Mouse (Mus musculus) thymus, postnatal 14 days (tissue): Measurements from ENCODE around the gene Mcpt4.
"Not testable (repeated sequence)": the region's sequence is repeated elsewhere in the genome, so short reads cannot be mapped to it uniquely, and the experiment has no call there.

ENCODE experiments used
- DNase-seq: peaks from one replicate; pipeline ENCODE4 v3.0.0; 2021

Mcpt4 gene

DNA sequence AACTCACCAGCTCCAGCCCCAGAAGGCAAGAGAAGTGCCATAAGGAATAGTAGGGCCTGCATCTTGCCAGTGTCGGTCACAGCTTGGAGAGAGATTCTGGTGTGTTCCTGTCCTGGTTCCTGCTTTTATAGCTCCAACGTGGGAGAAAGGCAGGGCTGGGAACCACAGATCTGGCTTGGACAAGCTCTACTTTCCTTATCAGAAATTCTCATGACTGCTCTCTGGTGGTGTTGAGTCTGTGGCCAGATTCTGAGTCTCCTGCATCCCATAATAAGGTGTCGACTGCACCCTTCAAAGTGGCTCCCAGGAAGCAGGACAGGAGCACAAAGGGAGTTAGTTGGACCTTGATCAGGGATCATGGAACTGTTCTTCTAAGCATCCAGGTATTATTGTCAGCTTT is at the start of gene Mcpt4:
Mcpt4 (minus strand) TSS at position 101 of the 400 bp plus-strand sequence.
- DNase-seq: not testable (repeated sequence)

DNA sequence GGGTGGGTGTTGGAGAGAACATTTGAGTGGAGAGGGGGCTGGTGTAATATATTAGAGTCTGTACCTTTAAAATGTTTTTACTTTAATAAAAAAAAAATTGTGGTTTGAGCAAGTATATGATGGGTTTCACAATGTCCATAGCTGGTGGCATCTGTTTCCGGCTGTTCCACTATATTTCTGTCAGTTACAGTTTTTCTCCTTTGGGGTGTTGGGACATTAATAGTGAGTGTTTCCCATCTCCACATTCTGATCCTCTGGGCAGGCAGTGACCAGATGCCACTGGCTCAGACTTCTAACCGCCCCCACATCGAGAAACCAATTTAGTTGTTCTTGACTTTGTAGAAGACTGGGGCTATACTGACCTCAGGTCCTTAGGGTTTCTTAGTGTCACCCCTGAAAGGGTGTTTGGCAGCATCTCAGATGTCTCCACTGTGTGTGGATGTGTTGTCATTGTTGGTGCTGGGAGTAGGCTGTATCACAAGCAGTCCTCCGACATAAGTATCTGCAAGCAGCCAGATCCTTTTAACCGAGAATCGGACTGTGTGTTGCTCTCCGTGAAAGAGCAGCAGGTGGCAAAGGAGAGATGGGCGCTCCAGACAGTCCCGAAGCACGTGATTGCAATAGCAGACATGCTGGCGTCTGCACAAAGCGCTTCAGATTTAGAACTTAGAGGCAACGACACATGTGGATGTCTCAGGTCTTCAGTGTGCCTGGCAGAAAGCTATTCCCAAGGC is 43.5 kb upstream of the Mcpt4 start:
- DNase-seq: no peak

DNA sequence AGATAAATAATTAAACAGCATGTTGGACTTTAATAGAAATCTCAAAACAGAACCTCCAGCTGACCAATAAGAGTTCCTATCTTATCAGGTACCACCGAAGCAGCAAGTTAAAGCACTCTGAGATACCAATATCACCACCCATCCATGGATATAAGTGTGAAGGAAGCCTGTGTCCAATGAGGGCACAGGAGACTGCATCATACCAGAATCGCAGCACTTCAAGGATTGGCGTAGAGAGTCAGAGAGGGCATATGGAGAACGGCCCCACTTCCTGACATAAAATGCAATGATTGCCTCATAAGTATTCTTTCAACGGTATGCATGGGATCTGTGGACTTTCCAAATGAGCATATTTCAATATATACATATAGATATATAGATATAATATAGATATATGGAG is 42.9 kb upstream of the Mcpt4 start:
- DNase-seq: no peak

GRCm38 (mm10) chr14:56103452-56103851 is 41.3 kb upstream of the Mcpt4 start:
- no peak for DNase-seq

GRCm38 (mm10) chr14:56102386-56102785 is 40.3 kb upstream of the Mcpt4 start, which contains the start of gene Ctsg:
Gene Ctsg (minus strand): TSS chr14:56102574.
- DNase-seq: no peak

DNA sequence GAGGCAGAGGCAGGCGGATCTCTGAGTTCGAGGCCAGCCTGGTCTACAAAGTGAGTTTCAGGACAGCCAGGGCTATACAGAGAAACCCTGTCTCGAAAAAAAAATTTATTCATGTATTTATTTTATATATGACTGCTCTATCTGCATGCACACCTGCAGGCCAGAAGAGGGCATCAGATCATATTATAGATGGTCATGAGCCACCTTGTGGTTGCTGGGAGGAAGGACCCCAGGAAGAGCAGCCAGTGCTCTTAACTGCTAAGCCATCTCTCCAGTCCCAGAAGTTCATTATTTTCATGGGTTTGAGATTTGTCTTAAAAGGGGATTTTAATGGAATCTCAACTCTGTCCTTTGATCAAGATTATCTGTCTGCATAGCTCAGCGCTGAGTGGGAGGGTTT is 36.8 kb upstream of the Mcpt4 start:
- peak; percentile 32 for DNase-seq

DNA sequence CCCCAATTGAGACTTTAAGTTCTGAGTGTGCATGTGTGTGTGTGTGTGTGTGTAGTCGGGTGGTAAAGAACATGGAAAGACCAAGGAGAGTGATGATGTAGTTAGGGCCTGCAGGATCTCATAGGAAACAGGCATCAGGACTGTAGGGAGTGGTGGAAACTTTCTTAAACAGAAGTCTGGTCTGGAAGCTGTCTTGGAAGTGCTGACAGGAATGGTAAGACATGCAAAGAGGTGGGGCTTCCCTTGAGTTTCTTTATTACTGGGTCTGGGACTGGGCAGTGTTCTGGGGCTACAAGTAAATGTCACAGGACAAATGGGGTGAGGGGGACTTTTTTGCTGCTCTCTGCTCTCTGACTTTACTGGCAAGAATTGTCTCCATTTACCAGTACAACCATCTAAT is 35.5 kb upstream of the Mcpt4 start:
- no peak for DNase-seq

GRCm38 (mm10) chr14:56093353-56093752 is 31.2 kb upstream of the Mcpt4 start:
- no peak for DNase-seq

- no peak for DNase-seq
Observed at GRCm38 (mm10) chr14:56086711-56087110, 24.6 kb upstream of the Mcpt4 start.

GRCm38 (mm10) chr14:56085167-56085566 is 23.1 kb upstream of the Mcpt4 start, which contains the start of gene Mcpt8:
Gene Mcpt8 (minus strand): TSS chr14:56085273.
- no peak for DNase-seq

DNA sequence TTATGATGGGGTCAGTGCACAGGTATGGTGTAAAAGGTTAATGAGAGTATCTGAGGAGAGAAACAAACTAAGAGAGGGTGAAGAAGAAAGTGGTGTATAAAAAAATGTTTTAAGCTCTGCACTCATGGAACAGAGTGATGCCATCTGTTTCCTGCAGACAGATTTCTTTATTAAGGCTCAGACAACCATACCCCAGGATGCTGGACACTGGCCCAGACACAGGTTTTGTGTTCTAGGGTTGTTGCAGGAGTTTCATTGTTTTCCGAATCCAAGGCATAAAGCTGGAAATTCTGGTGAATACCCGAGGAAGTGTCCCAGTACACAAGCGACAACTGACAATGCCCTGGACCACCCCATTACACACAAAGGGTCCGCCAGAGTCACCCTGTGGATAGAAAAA is 19.9 kb upstream of the Mcpt4 start:
- DNase-seq: no peak

GRCm38 (mm10) chr14:56057722-56058121 is 4.4 kb downstream of the Mcpt4 start:
- DNase-seq: no peak

- DNase-seq: no peak
Observed at GRCm38 (mm10) chr14:56055408-56055807, 6.7 kb downstream of the Mcpt4 start.

GRCm38 (mm10) chr14:56041792-56042191 is 20.3 kb downstream of the Mcpt4 start, which contains the start of gene Mcpt2:
Gene Mcpt2 (plus strand): TSS chr14:56042041.
- not testable (repeated sequence) for DNase-seq

- DNase-seq: no peak
Observed at GRCm38 (mm10) chr14:56034433-56034832, 27.7 kb downstream of the Mcpt4 start.

DNA sequence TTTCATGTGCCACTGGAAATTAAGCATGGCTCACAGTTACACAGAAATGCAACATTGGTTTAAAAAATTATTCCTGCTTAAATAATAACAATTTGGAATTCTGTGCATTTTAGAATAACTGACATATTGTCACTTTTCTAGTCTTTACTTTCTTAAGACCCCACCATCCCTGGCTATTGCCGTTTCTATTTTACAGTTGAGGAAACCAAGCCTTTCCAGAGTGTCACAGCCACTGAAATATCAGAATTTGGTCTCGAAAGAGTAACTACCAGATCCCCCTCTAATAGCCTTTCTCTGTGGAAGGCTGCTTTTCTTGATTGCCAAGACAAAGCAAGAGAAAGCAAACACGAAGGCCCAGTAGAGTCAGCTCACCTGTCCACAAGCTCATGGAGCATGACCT is 31.7 kb downstream of the Mcpt4 start, which contains the start of gene Mcpt9:
Mcpt9 (minus strand) TSS at position 101 of the 400 bp plus-strand sequence.
- DNase-seq: not testable (repeated sequence)

DNA sequence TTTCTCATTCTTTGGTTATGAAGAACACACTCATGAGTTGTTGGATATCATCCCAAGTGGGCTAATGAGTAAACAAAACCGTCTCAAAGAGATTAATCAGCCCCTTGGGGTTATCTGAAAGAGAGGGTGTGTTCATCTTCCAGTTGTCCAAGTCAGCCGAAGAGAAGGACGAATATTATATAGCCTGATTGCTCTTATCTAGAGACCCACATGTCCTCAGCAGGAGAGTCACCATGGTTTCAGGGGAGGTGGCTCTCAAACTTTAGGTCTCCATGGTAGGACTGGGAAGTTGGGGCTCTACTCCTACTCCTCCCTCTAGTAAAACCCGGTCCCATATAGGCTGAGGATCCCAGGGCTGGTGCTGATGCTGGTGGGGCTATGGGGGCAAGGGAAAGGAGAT is 40.8 kb downstream of the Mcpt4 start:
- not testable (repeated sequence) for DNase-seq

GRCm38 (mm10) chr14:56019446-56019845 is 42.7 kb downstream of the Mcpt4 start:
- DNase-seq: no peak

- DNase-seq: not testable (repeated sequence)
Observed at GRCm38 (mm10) chr14:56017671-56018070, 44.4 kb downstream of the Mcpt4 start, which contains the start of gene Mcpt1. Gene Mcpt1 (plus strand): TSS chr14:56017971.

- no peak for DNase-seq
Observed at GRCm38 (mm10) chr14:56013924-56014323, 48.2 kb downstream of the Mcpt4 start.

- DNase-seq: no peak
Observed at GRCm38 (mm10) chr14:56013147-56013546, 49.0 kb downstream of the Mcpt4 start.
